Mouse (Mus musculus) heart, postnatal 0 days (tissue): Measurements from ENCODE around the gene Ankrd27. TPM values are rescaled to one million over a fixed set of nuclear protein-coding genes. Genes with fewer than 3 reads are reported as not detected.

ENCODE experiments used
- ATAC-seq: fragments of 200-750 bp; cut with Nextera tagmentation; 2 replicates; pipeline ENCODE4 v1.8.0; 2017; ENCODE audit warnings: low read depth, moderate number of reproducible peaks, moderate library complexity; ENCODE audit not compliant: insufficient read depth
- DNase-seq: peaks from one replicate; pipeline ENCODE4 v3.0.0-alpha.2; 2016; ENCODE audit warnings: low spot score
- H3K27ac ChIP-seq: fragments of 300-500 bp; sonication (generic); 2 replicates; pipeline ENCODE4 v1.5.1; 2014; ENCODE audit warnings: low read depth, mild to moderate bottlenecking
- H3K27me3 ChIP-seq: fragments of 300-500 bp; sonication (generic); 2 replicates; pipeline ENCODE4 v1.6.1; 2014; ENCODE audit warnings: low read length, mixed read lengths; ENCODE audit not compliant: control insufficient read depth, insufficient read depth
- H3K36me3 ChIP-seq: fragments of 300-500 bp; sonication (generic); replicated peaks from 2 replicates; pipeline ENCODE4 v1.6.1; 2014; ENCODE audit warnings: low read length, mixed read lengths; ENCODE audit not compliant: control insufficient read depth, insufficient read depth
- H3K4me1 ChIP-seq: fragments of 300-500 bp; sonication (generic); 2 replicates; pipeline ENCODE4 v1.6.1; 2014; ENCODE audit warnings: antibody characterized with exemption; ENCODE audit not compliant: control insufficient read depth, insufficient read depth
- H3K4me2 ChIP-seq: fragments of 300-500 bp; sonication (generic); 2 replicates; pipeline ENCODE4 v1.6.1; 2014; ENCODE audit warnings: low read depth, mild to moderate bottlenecking, low read length, moderate library complexity
- H3K4me3 ChIP-seq: fragments of 300-500 bp; sonication (generic); 2 replicates; pipeline ENCODE4 v1.5.1; 2014; ENCODE audit warnings: low read depth, low read length
- H3K9ac ChIP-seq: fragments of 300-500 bp; sonication (generic); replicated peaks from 2 replicates; pipeline ENCODE4 v1.6.1; 2014; ENCODE audit warnings: low read depth, low read length, mixed read lengths
- H3K9me3 ChIP-seq: fragments of 300-500 bp; sonication (generic); replicated peaks from 2 replicates; pipeline ENCODE4 v1.6.1; 2016; ENCODE audit warnings: low read length; ENCODE audit not compliant: control insufficient read depth
- CTCF ChIP-seq: IDR thresholded peaks from 2 replicates; pipeline ENCODE4 v1.5.1; 2016; ENCODE audit warnings: antibody characterized with exemption, control low read depth, low read depth
- EP300 ChIP-seq: IDR thresholded peaks from 2 replicates; pipeline ENCODE4 v1.6.1; 2016; ENCODE audit warnings: antibody characterized with exemption, low read depth
- WGBS: fragments of 180-500 bp; shearing (Covaris S2); extraction: QIAGEN DNeasy Blood & Tissue Kit; methylation state at CpG from one replicate; pipeline ENCODE4 v1.1.7; 2014; 5-methylcytosine and 5-hydroxymethylcytosine counted together
- polyA plus RNA-seq: library from polyadenylated mRNA; unstranded; fragments of >200 nt; fragmentation: Nextera tagmentation; extraction: Ambion mirVana; gene quantifications from 2 replicates; pipeline ENCODE4 v1.2.1, GENCODE M21; 2015
- total RNA-seq: library from RNA; depleted of rRNA; stranded (reverse); fragments of >200 nt; gene quantifications from 2 replicates; pipeline ENCODE4 v1.2.3, GENCODE M21; 2014; ENCODE audit warnings: low replicate concordance

Ankrd27 gene
- total and polyA plus RNA-seq, 2 experiments from 2014 or later, result 8.9 to 19.3 TPM

DNA sequence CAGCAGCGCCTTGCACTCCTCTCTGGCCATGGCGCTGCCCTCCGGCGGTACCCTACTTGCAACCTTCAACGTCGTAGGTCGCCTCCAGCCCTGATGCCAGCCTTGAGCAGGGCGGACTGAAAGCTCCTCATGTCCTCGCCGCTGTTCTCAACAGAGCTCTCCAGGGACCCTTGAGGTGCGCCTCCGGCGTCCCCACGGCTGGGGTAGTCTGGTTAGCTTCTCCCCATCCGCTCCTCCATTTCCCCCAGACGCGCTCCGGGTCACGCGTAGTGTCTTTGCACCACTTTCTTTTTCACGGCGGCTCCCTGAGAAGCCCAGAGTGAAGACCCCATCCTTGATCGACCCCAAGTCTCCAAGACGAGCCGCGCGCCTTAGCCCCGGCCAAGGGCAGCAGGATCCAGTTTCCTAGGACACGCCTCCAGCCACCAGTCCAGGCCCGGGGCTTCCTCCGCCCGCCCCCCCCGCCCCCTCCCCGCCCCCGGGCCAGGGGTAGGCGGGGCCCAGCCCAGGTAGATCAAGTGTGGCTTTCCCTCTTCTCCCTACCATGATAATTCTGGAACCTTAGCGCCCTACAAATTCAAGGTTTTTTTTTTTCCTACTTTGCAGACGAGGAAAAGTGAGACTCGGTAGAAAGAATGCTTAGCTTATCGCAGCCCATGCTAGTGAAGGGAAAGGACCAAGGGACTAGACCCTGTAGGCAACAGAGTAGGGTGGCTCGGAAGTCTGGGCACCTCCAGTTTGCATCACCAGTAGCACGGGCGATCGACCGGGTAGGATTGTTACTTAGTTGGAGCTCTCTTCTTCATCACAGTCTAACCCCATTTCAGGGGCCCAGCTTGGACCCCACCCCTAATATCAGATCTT is 621 bp upstream of the Ankrd27 start, which contains the start of gene Rgs9bp:
Gene Rgs9bp, minus strand, starts transcription at position 392 of the 864 bp plus-strand sequence.
- Histone ChIP-seq H3K9me3 (no peaks in the 10 kb centered on the region), H3K9ac (peak within 1 kb of the TSS; percentile 67), H3K4me3 (peak within 1 kb of the TSS; percentile 81), H3K4me1 (peaks cover 18% of the 10 kb centered on the region), H3K36me3 (no peaks in the 10 kb centered on the region), H3K4me2 (peak within 1 kb of the TSS; percentile 87), H3K27ac (peak within 1 kb of the TSS; percentile 5; the same call in 1 of the 2 replicates), H3K27me3 (peaks cover 29% of the 10 kb centered on the region)
- DNase-seq (peak; percentile 7), ATAC-seq (peak; percentile 55)
- TF ChIP-seq CTCF (no peak), EP300 (no peak)
- under 1% methylated on average over 45 of the region's 45 CpGs for WGBS

- Histone ChIP-seq H3K27me3 (peaks cover 29% of the 10 kb centered on the region), H3K27ac (no peak overlapping the region), H3K4me1 (peaks cover 18% of the 10 kb centered on the region), H3K4me3 (peak overlapping the region; percentile 81), H3K36me3 (peaks cover 4% of the 10 kb centered on the region; the same call in 1 of the 2 replicates), H3K4me2 (peak overlapping the region; percentile 87), H3K9me3 (no peaks in the 10 kb centered on the region), H3K9ac (peak overlapping the region; percentile 67; the same call in 1 of the 2 replicates)
- 24% methylated on average over 15 of the region's 15 CpGs for WGBS
- TF ChIP-seq EP300, result no peak
- no peak for TF ChIP-seq CTCF
- ATAC-seq (no peak), DNase-seq (no peak)
These were observed 932 bp downstream of the Ankrd27 start for GRCm38 (mm10) chr7:35586906-35587445.

DNA sequence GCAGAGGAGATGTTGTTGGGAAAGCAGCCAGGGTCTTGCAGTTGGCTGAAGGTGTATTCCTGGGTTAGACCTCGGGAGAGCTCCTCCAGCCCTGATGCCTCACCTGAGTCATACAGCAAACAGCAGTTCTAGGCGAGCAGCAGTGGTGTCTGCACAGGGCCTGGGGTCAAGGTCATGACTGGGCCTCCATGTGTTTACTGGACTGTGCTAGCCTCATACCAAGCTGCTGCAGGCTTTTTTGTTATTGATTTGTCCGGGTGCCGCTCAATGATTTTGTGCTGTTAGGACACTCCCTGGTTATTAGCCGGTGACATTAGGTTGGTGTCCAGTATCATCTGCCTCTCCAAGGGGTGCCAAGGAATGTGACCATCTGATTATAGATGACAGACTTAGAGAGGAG is 1.7 kb downstream of the Ankrd27 start:
- H3K9ac ChIP-seq, result no peak overlapping the region
- no peak overlapping the region for H3K4me3 ChIP-seq
- H3K27ac ChIP-seq, result no peak overlapping the region
- ATAC-seq, result no peak
- WGBS, result 82% methylated on average over 5 of the region's 5 CpGs
- no peak for DNase-seq
- H3K36me3 ChIP-seq, result peaks cover 11% of the 10 kb centered on the region; the same call in 1 of the 2 replicates
- TF ChIP-seq EP300, result no peak
- H3K4me2 ChIP-seq, result no peak overlapping the region
- H3K4me1 ChIP-seq, result peaks cover 18% of the 10 kb centered on the region
- H3K27me3 ChIP-seq, result peaks cover 24% of the 10 kb centered on the region
- no peaks in the 10 kb centered on the region for H3K9me3 ChIP-seq

DNA sequence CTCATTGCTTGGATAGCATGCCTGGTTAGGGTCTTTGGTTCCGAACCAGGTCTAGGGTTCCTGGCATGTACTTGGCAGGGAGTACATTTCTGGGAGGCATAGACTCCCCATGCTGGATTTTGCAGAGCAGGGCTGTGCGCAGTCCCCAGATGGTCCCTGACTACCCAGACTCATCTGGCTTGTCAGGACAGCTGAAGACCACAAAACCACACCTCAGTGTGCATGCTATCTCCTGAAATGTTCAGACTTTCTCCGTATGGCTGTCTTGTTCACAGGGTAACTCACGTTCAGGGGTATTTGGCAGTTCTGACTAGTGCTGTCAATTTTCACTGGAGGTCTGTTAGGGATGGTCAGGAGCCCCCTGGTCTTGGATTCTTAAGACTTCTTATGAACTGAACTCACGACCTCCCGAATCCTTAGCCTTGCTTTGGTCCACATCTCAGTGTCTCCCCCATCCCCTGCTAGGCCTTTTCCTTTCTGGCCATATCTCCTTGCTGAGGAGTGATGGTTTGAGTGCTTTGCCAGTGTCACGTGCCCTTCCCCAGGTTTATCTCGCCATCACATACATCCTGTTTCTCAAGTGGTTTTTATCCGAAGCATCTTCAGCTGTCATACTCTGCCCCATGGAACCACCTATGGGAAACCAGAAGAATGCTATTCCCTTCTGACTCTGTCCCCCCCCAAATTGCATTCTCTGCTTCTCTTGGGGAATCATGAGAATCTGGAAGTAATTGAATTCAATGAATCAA is 2.8 kb downstream of the Ankrd27 start:
- H3K27me3 ChIP-seq, result peaks cover 13% of the 10 kb centered on the region
- 71% methylated on average over 9 of the region's 9 CpGs for WGBS
- DNase-seq (no peak), ATAC-seq (no peak)
- no peaks in the 10 kb centered on the region for H3K9me3 ChIP-seq
- no peak overlapping the region for H3K27ac ChIP-seq
- no peak overlapping the region for H3K4me3 ChIP-seq
- H3K4me2 ChIP-seq, result no peak overlapping the region
- TF ChIP-seq CTCF, result no peak
- TF ChIP-seq EP300, result no peak
- peaks cover 18% of the 10 kb centered on the region for H3K4me1 ChIP-seq
- peaks cover 22% of the 10 kb centered on the region for H3K36me3 ChIP-seq
- no peak overlapping the region for H3K9ac ChIP-seq

GRCm38 (mm10) chr7:35589485-35589884 is 3.4 kb downstream of the Ankrd27 start:
- DNase-seq (no peak), ATAC-seq (no peak)
- no peaks in the 10 kb centered on the region for H3K9me3 ChIP-seq
- peaks cover 26% of the 10 kb centered on the region for H3K36me3 ChIP-seq
- 74% methylated on average over 7 of the region's 7 CpGs for WGBS
- peaks cover 7% of the 10 kb centered on the region for H3K27me3 ChIP-seq
- no peak overlapping the region for H3K4me3 ChIP-seq
- peaks cover 15% of the 10 kb centered on the region for H3K4me1 ChIP-seq
- no peak overlapping the region for H3K27ac ChIP-seq
- no peak for TF ChIP-seq CTCF
- TF ChIP-seq EP300, result no peak
- H3K9ac ChIP-seq, result no peak overlapping the region
- no peak overlapping the region for H3K4me2 ChIP-seq
